Mouse (Mus musculus): ENCODE results near the gene Zic4.

Zic4 gene

GRCm38 (mm10) chr9:91400482-91401093 is 38.4 kb downstream of the Zic4 start:
- no peak for DNase-seq (ENCODE audit: low spot score in 2 of 2)

- no peak for DNase-seq (ENCODE audit: low spot score in 2 of 2)
These were observed 39.3 kb downstream of the Zic4 start for GRCm38 (mm10) chr9:91401471-91401870.

GRCm38 (mm10) chr9:91404229-91404628 is 42.0 kb downstream of the Zic4 start:
- DNase-seq (ENCODE audit: low spot score in 2 of 2), result no peak

GRCm38 (mm10) chr9:91404905-91405752 is 42.9 kb downstream of the Zic4 start:
- DNase-seq (ENCODE audit: low spot score in 2 of 2), result no peak

- no peak for DNase-seq (ENCODE audit: low spot score in 2 of 2)
These were observed 43.6 kb downstream of the Zic4 start for GRCm38 (mm10) chr9:91405753-91406178.

DNA sequence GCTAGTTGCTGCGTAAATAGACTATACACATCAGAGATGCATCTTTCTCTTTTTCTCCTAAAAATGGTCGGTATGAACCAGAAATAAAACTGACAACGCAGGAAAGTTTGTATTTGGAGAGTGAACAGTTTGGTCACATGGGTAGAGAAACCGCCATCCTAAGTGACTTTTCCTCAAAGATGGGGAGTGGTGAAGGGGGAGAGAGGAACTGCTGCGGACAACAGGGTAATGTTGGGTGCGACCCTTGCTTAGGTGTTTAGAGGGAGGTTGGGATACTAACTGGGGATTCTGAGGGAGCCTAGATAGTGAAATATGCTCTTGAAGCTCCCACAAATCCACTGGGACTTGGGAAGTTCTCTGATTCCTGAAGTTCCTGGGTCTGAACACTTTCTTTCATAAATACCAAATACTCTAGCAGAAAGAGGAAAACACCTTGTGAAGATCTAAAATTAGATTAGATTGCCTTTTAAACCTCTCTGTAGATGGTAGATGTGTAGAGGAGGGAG is 44.1 kb downstream of the Zic4 start:
- DNase-seq (ENCODE audit: low spot score in 2 of 2), result no peak

DNA sequence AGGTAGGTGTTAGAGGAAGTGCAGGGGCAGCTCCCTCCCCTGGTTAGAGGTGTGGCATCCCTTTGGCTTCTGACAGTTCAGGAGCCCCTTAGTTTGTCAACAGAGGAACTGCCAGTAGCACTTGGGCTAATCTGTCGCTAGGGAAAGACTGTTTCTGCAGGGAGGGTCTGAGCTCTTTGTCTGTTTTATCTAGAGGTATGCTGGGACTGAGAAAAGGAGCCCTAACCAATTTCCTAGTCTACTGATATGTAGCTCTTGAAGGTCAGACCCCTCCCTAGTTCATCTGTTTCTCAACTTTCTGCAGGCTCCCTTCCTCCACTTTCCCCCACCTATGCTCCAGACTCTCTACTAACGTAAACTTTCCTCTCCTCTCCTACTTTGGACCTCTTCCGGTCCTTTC is 47.6 kb downstream of the Zic4 start:
- DNase-seq (ENCODE audit: low spot score in 2 of 2), result no peak

DNA sequence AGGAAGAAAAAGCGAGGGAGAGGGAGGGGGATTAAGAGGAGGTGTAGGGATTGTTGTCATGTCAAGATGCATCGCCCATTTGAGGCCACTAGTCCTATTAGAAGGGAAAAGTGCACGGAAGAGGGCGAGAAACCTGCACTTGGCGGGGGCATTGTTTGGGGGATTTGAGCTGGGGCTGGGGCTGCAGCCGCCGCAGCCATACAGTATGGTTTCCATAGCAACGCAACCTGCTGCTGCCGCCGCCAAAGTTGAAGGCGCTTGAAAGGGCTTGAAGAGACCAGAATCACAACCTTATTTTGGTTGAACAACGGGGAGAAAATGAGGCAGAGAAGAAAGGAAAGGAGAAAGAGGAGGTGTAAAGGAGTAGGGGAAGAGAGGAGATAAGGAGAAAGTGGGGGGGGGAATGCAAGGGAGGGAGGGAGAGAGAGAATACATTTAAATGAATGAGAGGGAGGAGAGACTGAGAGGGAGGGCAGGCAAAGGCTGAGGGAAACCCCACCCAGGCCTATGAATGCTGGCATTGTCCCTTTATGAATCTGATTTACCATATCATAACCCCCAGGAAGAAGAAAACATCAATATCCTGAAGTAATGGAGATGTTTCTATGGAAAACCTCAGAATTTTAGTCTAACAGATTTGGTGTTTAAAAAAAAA is 51.9 kb downstream of the Zic4 start:
- DNase-seq (ENCODE audit: low spot score in 2 of 2), result no peak

- no peak for DNase-seq (ENCODE audit: low spot score in 2 of 2)
These were observed 58.2 kb downstream of the Zic4 start for GRCm38 (mm10) chr9:91420441-91420840.

Data from urinary bladder, postnatal 36 days (tissue).